Mouse (Mus musculus) left cerebral cortex, adult 2 months (tissue): ENCODE measurements at regions not wholly inside any gene's neighbourhood (a gene's known extent, or its start where the extent isn't known, plus 50 kb on each side); places are given as distances from the start of the nearest gene placed in this dataset.
"Not testable (repeated sequence)": the region's sequence is repeated elsewhere in the genome, so short reads cannot be mapped to it uniquely, and the experiment has no call there.

Experiments
- DNase-seq, 2 experiments: peaks; one replicate each; pipeline ENCODE4 v3.0.0; 2021 to 2022; ENCODE audit warnings: low spot score in 2 of 2, mixed read lengths in 1 of 2; ENCODE audit errors: extremely low spot score in 1 of 2
- H3K27ac ChIP-seq: fragments of 200-600 bp; 2 replicates; pipeline ENCODE4 v1.8.1; 2022
- H3K4me3 ChIP-seq: fragments of 200-600 bp; 2 replicates; pipeline ENCODE4 v1.8.1; 2022
- intact Hi-C: fragments of 180-260 bp; cut with DNase I; formaldehyde crosslinking; loops from one replicate; pipeline ENCODE4 v1.15.1; 2025

GRCm38 (mm10) chrX:151708055-151708670 lies 92.4 kb upstream of the Huwe1 start:
- H3K27ac ChIP-seq = 0 out of 2 replicates have a peak overlapping the region, but pooled peaks have one; percentile 32
- intact Hi-C loops, H3K4me3 ChIP-seq: not testable (repeated sequence)
- DNase-seq = peak; percentile 28 to 41
